Mouse (Mus musculus) ES-Bruce4 (cell line): ENCODE measurements around the gene Cish. TPM values are rescaled to one million over a fixed set of nuclear protein-coding genes. Genes with fewer than 3 reads are reported as not detected.
A peak's percentile ranks its signal among the peaks of the same experiment; 100 is the strongest.

Source experiments
- H3K27ac ChIP-seq: 2 replicates; pipeline ENCODE4 v1.5.1; 2012; ENCODE audit warnings: low read length, inconsistent platforms; ENCODE audit not compliant: insufficient read depth
- H3K27me3 ChIP-seq: 2 replicates; pipeline ENCODE4 v1.6.1; 2012; ENCODE audit warnings: mild to moderate bottlenecking, low read length, inconsistent platforms; ENCODE audit not compliant: control insufficient read depth, poor library complexity, insufficient read depth, severe bottlenecking
- H3K36me3 ChIP-seq: 2 replicates; pipeline ENCODE4 v1.6.1; 2012; ENCODE audit warnings: inconsistent platforms, mild to moderate bottlenecking, low read length, moderate library complexity; ENCODE audit not compliant: control insufficient read depth, poor library complexity, insufficient read depth, severe bottlenecking
- H3K4me1 ChIP-seq: one replicate; pipeline ENCODE4 v1.8.1; 2011; ENCODE audit warnings: low read length; ENCODE audit not compliant: control insufficient read depth, insufficient read depth
- H3K4me3 ChIP-seq: 2 replicates; pipeline ENCODE4 v1.5.1; 2011; ENCODE audit warnings: low read depth, mild to moderate bottlenecking, low read length
- H3K9ac ChIP-seq: 2 replicates; pipeline ENCODE4 v1.6.1; 2012; ENCODE audit warnings: low read depth, mild to moderate bottlenecking, inconsistent platforms; ENCODE audit not compliant: poor library complexity, severe bottlenecking
- H3K9me3 ChIP-seq: replicated peaks from 2 replicates; pipeline ENCODE4 v1.6.1; 2012; ENCODE audit warnings: mild to moderate bottlenecking, low read length, inconsistent platforms; ENCODE audit not compliant: control insufficient read depth, poor library complexity, insufficient read depth, severe bottlenecking
- CTCF ChIP-seq: IDR thresholded peaks from one replicate; pipeline ENCODE4 v1.8.1; 2011; ENCODE audit warnings: low read depth, low read length
- EP300 ChIP-seq: IDR thresholded peaks from 2 replicates; pipeline ENCODE4 v1.6.1; 2011; ENCODE audit warnings: low read depth, low read length; ENCODE audit not compliant: insufficient read depth
- POLR2A ChIP-seq: IDR thresholded peaks from one replicate; pipeline ENCODE4 v1.8.1; 2011; ENCODE audit warnings: low read length; ENCODE audit not compliant: insufficient read depth
- polyA plus RNA-seq: library from polyadenylated mRNA; stranded (reverse); fragments of >200 nt; gene quantifications from 2 replicates; pipeline ENCODE4 v1.2.4, GENCODE M21; 2011; ENCODE audit warnings: low read depth; ENCODE audit not compliant: missing spikeins, insufficient read depth, insufficient read length

Gene Cish
- polyA plus RNA-seq, 1 experiment, result 13.7 TPM

DNA sequence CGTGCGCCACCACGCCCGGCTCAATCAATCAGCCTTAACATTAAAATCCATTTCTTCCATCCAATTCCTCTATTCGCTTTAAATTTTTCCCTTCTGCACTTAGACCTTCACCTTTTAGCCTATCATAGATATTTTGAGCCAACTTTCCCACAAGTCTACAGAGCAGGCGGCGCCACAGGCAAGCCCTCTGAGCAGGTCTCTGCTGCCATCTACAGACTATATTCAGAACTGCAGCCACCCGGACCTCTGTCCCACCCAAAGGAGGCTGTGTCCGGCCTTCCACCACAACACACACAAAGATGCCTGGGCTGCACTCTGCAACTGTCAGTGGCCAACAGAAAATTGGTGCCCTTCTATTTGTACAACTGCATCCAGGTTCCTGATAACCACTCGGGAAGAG lies 4.9 kb upstream of the Cish start:
- no peak overlapping the region for H3K9ac ChIP-seq
- no peaks in the 10 kb centered on the region for H3K36me3 ChIP-seq
- H3K9me3 ChIP-seq, result no peaks in the 10 kb centered on the region
- no peaks in the 10 kb centered on the region for H3K27me3 ChIP-seq
- no peak overlapping the region for H3K4me3 ChIP-seq
- H3K27ac ChIP-seq, result no peak overlapping the region
- H3K4me1 ChIP-seq, result peaks cover 8% of the 10 kb centered on the region
- TF ChIP-seq POLR2A, result no peak
- no peak for TF ChIP-seq EP300
- TF ChIP-seq CTCF, result peak; percentile 91

DNA sequence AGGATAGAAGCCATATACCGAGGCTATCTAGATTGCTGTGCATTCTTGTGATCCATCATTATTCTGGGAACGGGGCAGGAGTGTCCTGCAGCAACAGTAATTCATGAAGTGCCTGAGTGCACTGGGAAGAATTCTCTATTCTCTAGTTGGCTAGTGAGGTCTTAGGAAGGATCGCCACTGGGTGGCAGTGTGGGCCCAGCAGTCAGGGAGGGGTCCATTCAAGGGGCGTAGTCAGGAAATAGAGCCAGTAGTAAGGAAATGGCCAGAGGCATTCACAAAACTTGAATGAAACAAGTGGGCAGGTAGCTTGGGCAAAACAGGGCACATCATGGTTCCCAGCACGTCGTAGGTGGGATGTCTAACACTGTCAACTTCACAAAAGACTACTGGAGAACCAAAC lies 1.6 kb upstream of the Cish start:
- no peaks in the 10 kb centered on the region for H3K27me3 ChIP-seq
- peaks cover 6% of the 10 kb centered on the region for H3K4me1 ChIP-seq
- H3K36me3 ChIP-seq, result no peaks in the 10 kb centered on the region
- no peak overlapping the region for H3K4me3 ChIP-seq
- H3K9me3 ChIP-seq, result no peaks in the 10 kb centered on the region
- TF ChIP-seq POLR2A (no peak), EP300 (no peak), CTCF (peak; percentile 94)
- no peak overlapping the region for H3K9ac ChIP-seq
- H3K27ac ChIP-seq, result no peak overlapping the region

DNA sequence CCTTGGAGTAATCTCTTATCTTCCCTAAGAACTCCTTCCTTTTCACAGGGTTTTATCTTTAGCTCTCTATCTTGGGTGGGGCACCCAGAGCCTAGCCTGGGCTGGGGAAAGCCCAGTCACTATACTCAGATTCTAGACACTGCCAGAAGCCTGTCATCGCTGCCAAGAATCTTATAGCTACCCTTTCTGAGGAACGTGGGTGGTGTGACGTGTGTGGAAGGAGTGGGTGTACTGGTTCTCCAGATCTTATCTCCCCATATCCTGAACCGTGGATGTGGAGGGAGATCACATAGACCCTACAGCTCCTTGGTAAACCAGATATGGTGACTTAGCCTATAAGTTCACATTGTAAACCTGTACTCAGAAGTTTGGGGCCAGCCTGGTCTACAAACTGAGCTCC lies 210 bp upstream of the Cish start:
- Histone ChIP-seq H3K36me3 (0 out of 2 replicates have a peak, but pooled peaks cover 1% of the 10 kb centered on the region), H3K27me3 (no peaks in the 10 kb centered on the region), H3K9me3 (no peaks in the 10 kb centered on the region), H3K9ac (no peak overlapping the region), H3K27ac (peak overlapping the region; percentile 10; the same call in 1 of the 2 replicates), H3K4me1 (peaks cover 6% of the 10 kb centered on the region), H3K4me3 (no peak overlapping the region)
- no peak for TF ChIP-seq EP300

DNA sequence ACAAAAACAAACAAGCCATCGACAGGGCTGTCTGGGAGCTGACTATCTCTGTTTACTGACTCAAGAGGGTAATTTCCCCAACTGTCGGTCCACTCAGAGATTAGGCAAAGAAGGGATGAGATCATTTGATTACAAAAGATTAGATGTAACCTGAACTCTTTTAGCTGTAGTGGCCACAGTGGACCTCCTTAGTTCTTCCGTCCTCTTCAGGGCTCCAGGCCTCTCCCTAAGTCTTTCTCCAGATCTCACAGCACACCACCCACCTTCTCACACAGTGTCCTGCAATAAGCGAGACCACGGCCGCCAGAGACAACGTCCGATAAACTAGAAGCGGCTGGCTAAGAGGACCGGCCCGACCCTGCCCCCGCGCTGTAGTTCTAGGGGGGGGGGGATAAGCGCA lies 215 bp downstream of the Cish start:
- Histone ChIP-seq H3K27me3 (no peaks in the 10 kb centered on the region), H3K9me3 (no peaks in the 10 kb centered on the region), H3K4me1 (peaks cover 6% of the 10 kb centered on the region), H3K27ac (peak overlapping the region; percentile 10; the same call in 1 of the 2 replicates), H3K36me3 (0 out of 2 replicates have a peak, but pooled peaks cover 6% of the 10 kb centered on the region), H3K4me3 (peak overlapping the region; percentile 30), H3K9ac (peak overlapping the region; percentile 73)
- TF ChIP-seq EP300, result no peak
- no peak for TF ChIP-seq CTCF
- no peak for TF ChIP-seq POLR2A

- TF ChIP-seq POLR2A (no peak), CTCF (no peak), EP300 (no peak)
- Histone ChIP-seq H3K9ac (peak overlapping the region; percentile 73), H3K4me1 (peaks cover 8% of the 10 kb centered on the region), H3K36me3 (peaks cover 10% of the 10 kb centered on the region), H3K27me3 (no peaks in the 10 kb centered on the region), H3K27ac (peak overlapping the region; percentile 69), H3K9me3 (no peaks in the 10 kb centered on the region), H3K4me3 (peak overlapping the region; percentile 90)
Measured at GRCm38 (mm10) chr9:107296501-107296965, 707 bp downstream of the Cish start.

GRCm38 (mm10) chr9:107297059-107297458 lies 1.2 kb downstream of the Cish start:
- Histone ChIP-seq H3K27me3 (no peaks in the 10 kb centered on the region), H3K36me3 (peaks cover 10% of the 10 kb centered on the region), H3K9me3 (no peaks in the 10 kb centered on the region), H3K4me3 (peak overlapping the region; percentile 90), H3K27ac (peak overlapping the region; percentile 69), H3K4me1 (peaks cover 9% of the 10 kb centered on the region), H3K9ac (peak overlapping the region; percentile 73)
- TF ChIP-seq CTCF (no peak), POLR2A (no peak)
